Mouse (Mus musculus) midbrain, embryonic 11.5 days (tissue): ENCODE measurements around the gene Tmem156. TPM values are rescaled to one million over a fixed set of nuclear protein-coding genes. Genes with fewer than 3 reads are reported as not detected.

Experiments
- ATAC-seq: fragments of 200-750 bp; cut with Nextera tagmentation; 2 replicates; pipeline ENCODE4 v1.8.0; 2017; ENCODE audit warnings: moderate TSS enrichment, moderate library complexity; ENCODE audit not compliant: low FRiP score
- DNase-seq: peaks from one replicate; pipeline ENCODE4 v3.0.0; 2015; ENCODE audit warnings: low spot score; ENCODE audit errors: missing footprints
- H3K27ac ChIP-seq: fragments of 300-500 bp; sonication (generic); 2 replicates; pipeline ENCODE4 v1.5.1; 2014; ENCODE audit warnings: low read depth, low read length
- H3K27me3 ChIP-seq: fragments of 300-500 bp; sonication (generic); 2 replicates; pipeline ENCODE4 v1.6.1; 2014; ENCODE audit warnings: mild to moderate bottlenecking, low read length, moderate library complexity, mixed read lengths; ENCODE audit not compliant: control insufficient read depth, insufficient read depth
- H3K36me3 ChIP-seq: fragments of 300-500 bp; sonication (generic); 2 replicates; pipeline ENCODE4 v1.6.1; 2014; ENCODE audit warnings: mild to moderate bottlenecking, low read length, moderate library complexity, mixed read lengths; ENCODE audit not compliant: control insufficient read depth, insufficient read depth
- H3K4me1 ChIP-seq: fragments of 300-500 bp; sonication (generic); 2 replicates; pipeline ENCODE4 v1.6.1; 2014; ENCODE audit warnings: low read length; ENCODE audit not compliant: control insufficient read depth, insufficient read depth
- H3K4me2 ChIP-seq: fragments of 300-500 bp; sonication (generic); 2 replicates; pipeline ENCODE4 v1.6.1; 2014; ENCODE audit warnings: mild to moderate bottlenecking, moderate library complexity
- H3K4me3 ChIP-seq: fragments of 300-500 bp; sonication (generic); 2 replicates; pipeline ENCODE4 v1.5.1; 2014; ENCODE audit warnings: low read depth, low read length
- H3K9ac ChIP-seq: fragments of 300-500 bp; sonication (generic); 2 replicates; pipeline ENCODE4 v1.6.1; 2014; ENCODE audit warnings: low read length
- H3K9me3 ChIP-seq: fragments of 300-500 bp; sonication (generic); 2 replicates; pipeline ENCODE4 v1.6.1; 2016; ENCODE audit warnings: low read length; ENCODE audit not compliant: control insufficient read depth
- WGBS: fragments of 180-500 bp; shearing (Covaris S2); extraction: QIAGEN DNeasy Blood & Tissue Kit; methylation state at CpG from one replicate; pipeline ENCODE4 v1.1.7; 2014; 5-methylcytosine and 5-hydroxymethylcytosine counted together
- polyA plus RNA-seq: library from polyadenylated mRNA; unstranded; fragments of >200 nt; fragmentation: Nextera tagmentation; extraction: Ambion mirVana; gene quantifications from 2 replicates; pipeline ENCODE4 v1.2.1, GENCODE M21; 2014

Gene Tmem156
- polyA plus RNA-seq, 1 experiment from 2014 or later = not detected

DNA sequence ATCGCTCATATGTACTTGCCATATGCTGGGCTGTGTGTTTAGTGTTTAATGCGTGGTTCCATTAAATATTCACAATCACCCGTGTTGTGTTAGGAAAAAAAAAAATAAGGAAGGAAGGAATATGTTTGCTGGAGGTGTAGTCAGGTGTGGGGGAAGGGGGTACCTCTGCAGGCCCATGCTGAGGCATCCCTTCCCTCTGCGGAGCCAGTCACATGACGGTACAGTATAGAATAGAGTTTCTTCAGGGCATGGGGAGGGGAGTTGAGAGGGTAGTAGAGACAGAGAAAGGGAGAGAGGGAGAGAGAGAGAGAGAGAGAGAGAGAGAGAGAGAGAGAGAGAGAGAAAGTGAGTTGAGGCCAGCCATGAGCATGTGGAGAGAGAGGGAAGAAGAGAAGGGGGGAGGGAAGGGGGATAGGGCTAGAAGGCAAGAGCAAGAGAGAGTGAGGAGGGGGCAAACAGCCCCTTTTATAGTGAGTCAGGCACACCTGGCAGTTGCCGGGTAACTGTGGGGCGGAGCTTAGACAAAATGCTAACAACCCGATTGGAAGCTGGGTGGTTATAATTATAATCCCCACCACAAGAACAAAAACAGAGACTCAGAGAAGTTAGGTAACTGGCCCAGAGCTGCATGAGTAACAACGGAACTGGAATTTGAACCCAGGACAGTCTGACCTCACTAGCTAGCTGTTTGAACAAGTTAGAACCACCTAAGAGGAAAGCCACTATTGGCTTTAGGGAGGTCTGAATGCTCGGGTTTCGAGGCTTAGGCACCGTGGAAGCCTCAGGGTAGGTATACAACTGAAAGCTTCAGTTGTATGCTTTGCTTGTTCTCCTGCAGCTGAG lies 45.3 kb downstream of the Tmem156 start:
- no peaks in the 10 kb centered on the region for H3K4me1 ChIP-seq
- peak; percentile 41 for DNase-seq
- no peak for ATAC-seq
- 68% methylated on average over 12 of the region's 12 CpGs for WGBS
- H3K27ac ChIP-seq = no peak overlapping the region
- no peaks in the 10 kb centered on the region for H3K36me3 ChIP-seq
- no peak overlapping the region for H3K4me3 ChIP-seq
- H3K4me2 ChIP-seq = no peak overlapping the region
- no peaks in the 10 kb centered on the region for H3K27me3 ChIP-seq
- H3K9me3 ChIP-seq = no peaks in the 10 kb centered on the region; the same call in 1 of the 2 replicates
- no peak overlapping the region for H3K9ac ChIP-seq

DNA sequence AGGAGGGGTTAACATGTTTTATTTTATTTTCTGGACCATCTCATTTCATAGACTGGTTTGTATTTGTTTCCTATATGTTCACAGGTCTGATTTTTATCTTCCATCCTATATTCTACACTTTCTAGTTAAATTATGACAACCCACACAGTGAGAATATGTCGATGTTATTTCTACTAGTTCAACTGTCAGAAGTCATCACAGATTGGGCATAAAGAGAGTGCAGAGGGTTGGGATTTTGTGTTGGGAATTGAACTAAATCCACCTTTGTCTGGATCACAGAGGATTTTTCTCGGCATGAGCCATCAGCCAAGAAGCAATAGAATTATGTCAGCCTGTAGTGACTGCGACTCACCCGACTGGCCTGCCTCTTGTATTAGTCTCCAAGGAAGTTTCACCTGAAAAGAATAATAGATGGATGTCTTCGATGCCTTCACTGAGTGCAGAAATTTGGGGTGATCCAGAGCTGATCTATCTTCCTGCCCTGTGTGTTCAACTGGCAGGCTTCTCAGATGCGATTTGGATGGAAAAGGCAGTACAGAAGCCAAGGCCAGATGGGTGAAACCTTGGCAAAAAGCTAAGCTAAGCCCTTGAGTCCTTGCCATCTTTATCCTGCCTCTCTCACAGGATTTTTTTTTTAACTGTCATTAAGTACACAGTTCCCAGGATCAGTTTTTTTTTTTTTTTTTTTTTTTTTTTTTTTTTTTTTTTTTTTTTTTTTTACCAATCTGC lies 46.1 kb downstream of the Tmem156 start:
- 64% methylated on average over 6 of the region's 6 CpGs for WGBS
- peak; percentile 79 for DNase-seq
- no peak overlapping the region for H3K27ac ChIP-seq
- H3K27me3 ChIP-seq = no peaks in the 10 kb centered on the region
- no peak overlapping the region for H3K4me2 ChIP-seq
- ATAC-seq = no peak
- no peaks in the 10 kb centered on the region for H3K4me1 ChIP-seq
- H3K9me3 ChIP-seq = no peaks in the 10 kb centered on the region; the same call in 1 of the 2 replicates
- H3K36me3 ChIP-seq = no peaks in the 10 kb centered on the region
- no peak overlapping the region for H3K4me3 ChIP-seq
- H3K9ac ChIP-seq = no peak overlapping the region

DNA sequence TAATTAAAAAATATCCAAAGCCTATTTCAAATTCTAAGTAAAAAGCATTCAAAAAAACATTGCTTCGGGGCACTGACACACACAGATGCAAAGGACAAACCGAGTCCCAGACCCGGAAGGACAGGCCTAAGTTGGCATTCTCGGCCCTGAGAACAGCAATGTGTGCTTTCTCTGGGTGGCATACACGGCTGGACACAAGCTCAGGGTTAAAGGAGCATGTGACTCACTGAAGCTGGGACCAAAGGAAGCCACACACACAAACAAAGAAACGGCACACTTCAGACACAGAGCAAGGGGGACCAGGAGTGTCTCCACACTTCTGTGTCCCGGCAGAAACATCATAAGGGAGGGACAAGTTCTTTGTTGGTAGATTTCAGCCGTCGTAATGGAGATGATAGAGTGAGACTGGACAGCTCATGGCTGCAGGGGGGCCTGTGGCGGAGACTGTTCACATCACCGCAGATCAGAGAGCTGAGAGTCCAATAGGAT lies 48.5 kb downstream of the Tmem156 start:
- WGBS = 65% methylated on average over 11 of the region's 11 CpGs
- Histone ChIP-seq H3K27ac (no peak overlapping the region), H3K4me1 (no peaks in the 10 kb centered on the region), H3K27me3 (no peaks in the 10 kb centered on the region), H3K9me3 (no peaks in the 10 kb centered on the region), H3K4me3 (no peak overlapping the region), H3K9ac (no peak overlapping the region), H3K4me2 (no peak overlapping the region), H3K36me3 (no peaks in the 10 kb centered on the region)
- ATAC-seq (no peak), DNase-seq (peak; percentile 87)

DNA sequence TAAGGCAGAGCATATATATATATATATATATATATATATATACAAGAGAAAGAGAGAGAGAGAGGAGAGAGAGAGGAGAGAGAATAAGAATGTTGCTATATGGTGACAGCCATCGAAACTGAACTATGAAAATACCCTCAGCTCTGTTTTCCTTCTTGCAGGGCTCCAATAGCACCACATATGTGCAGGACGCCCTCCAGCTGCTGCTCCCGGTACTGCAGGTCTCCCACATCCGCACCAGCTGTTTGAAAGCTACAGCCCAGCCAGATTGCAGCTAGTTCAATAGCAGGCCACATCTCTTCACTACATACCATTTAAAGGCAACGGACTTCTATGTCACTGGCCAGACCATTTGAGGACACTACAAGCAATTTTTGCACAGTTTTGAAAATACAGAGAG lies 51.5 kb downstream of the Tmem156 start:
- no peak overlapping the region for H3K9ac ChIP-seq
- WGBS = 65% methylated on average over 5 of the region's 5 CpGs

DNA sequence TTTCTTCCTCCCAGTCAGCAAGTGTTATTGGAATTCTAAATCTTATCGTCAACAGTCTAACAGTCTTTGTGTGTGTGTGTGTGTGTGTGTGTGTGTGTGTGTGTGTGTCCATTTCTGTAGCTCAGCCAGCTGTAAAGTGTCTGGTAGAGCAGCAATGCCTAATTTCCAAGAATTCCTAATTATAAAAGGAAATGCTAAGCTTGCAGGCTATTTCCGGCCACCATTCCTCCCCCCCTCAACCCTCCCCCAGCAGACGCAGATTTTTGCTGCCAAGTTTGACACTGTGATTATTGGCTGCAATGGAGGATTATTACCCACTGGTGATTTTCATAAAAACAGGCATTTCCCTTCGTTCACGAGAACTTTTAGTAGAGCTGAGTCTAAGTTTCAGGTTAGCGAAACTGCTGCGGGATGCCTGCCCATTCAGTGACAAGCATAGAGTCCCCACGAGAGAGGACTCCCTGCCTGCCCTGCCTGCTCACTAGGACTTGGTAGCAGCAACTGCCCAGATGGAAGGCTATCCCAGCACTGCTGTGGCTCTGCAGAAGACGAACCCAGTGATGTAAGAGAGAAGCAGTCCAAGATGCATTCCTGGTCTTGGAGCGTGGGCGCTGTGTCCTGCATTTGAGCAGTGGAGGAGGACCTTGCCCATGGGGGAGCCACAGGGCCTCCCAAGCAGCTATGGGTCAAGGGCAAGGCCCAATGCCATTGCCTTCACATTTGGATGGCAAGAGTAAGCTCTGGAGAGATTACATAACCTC lies 52.9 kb downstream of the Tmem156 start:
- Histone ChIP-seq H3K36me3 (no peaks in the 10 kb centered on the region), H3K9me3 (no peaks in the 10 kb centered on the region), H3K4me3 (no peak overlapping the region), H3K4me2 (no peak overlapping the region), H3K27me3 (no peaks in the 10 kb centered on the region), H3K27ac (no peak overlapping the region), H3K9ac (no peak overlapping the region), H3K4me1 (no peaks in the 10 kb centered on the region)
- WGBS = 83% methylated on average over 11 of the region's 11 CpGs
- DNase-seq (peak; percentile 69), ATAC-seq (no peak)

More for the DNA sequence above, 51.5 kb downstream of the Tmem156 start:
- Histone ChIP-seq H3K27me3 (no peaks in the 10 kb centered on the region), H3K27ac (no peak overlapping the region), H3K36me3 (no peaks in the 10 kb centered on the region), H3K4me3 (no peak overlapping the region), H3K4me2 (no peak overlapping the region), H3K4me1 (no peaks in the 10 kb centered on the region), H3K9me3 (no peaks in the 10 kb centered on the region)
- ATAC-seq = no peak
- peak; percentile 81 for DNase-seq

DNA sequence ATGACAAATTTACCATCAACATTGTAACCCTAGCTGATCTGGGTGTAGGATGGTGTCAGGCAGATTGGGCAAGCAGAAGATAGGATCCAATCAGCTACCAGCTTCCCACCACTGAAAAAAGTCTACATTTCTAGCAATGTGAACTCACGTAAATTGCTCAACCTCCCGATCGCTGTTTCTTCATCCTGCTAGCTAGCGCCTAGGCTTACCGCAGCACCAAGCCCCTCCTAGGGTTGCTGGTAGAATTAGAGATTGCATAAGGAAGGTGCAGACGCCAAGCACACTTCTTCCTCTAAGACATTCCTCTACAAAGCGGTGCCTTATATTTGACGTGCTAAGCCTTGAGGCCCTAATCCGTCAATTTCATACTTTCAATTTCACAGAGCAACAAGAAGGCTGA lies 53.6 kb downstream of the Tmem156 start:
- no peaks in the 10 kb centered on the region for H3K27me3 ChIP-seq
- peak; percentile 39 for DNase-seq
- no peaks in the 10 kb centered on the region for H3K9me3 ChIP-seq
- no peaks in the 10 kb centered on the region for H3K36me3 ChIP-seq
- no peak overlapping the region for H3K4me2 ChIP-seq
- H3K9ac ChIP-seq = no peak overlapping the region
- WGBS = 86% methylated on average over 9 of the region's 9 CpGs
- no peaks in the 10 kb centered on the region for H3K4me1 ChIP-seq
- H3K4me3 ChIP-seq = no peak overlapping the region
- H3K27ac ChIP-seq = no peak overlapping the region
- no peak for ATAC-seq

DNA sequence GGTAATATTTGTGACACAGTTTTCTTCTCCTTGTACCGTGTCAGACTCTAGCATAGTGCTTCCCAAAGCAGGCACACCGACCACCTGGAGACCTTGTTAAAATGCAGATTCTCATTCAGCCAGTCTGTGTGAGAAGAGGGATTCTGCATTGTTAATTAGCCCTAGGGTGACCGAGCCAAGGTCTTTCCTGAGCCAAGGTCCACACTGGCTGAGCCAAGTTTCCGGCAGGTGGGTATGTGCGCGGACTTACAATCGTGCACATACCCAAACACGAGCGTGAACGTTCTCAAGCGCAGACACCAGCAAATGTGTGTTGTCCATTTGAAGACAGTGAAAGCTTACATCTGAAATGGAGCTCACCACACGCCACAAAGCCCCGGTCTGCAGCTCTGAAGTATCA lies 55.3 kb downstream of the Tmem156 start:
- Histone ChIP-seq H3K9ac (no peak overlapping the region), H3K9me3 (no peaks in the 10 kb centered on the region), H3K27me3 (no peaks in the 10 kb centered on the region), H3K4me1 (no peaks in the 10 kb centered on the region), H3K4me3 (no peak overlapping the region), H3K27ac (no peak overlapping the region), H3K4me2 (no peak overlapping the region), H3K36me3 (no peaks in the 10 kb centered on the region)
- peak; percentile 49 for DNase-seq
- 78% methylated on average over 13 of the region's 13 CpGs for WGBS
- no peak for ATAC-seq

DNA sequence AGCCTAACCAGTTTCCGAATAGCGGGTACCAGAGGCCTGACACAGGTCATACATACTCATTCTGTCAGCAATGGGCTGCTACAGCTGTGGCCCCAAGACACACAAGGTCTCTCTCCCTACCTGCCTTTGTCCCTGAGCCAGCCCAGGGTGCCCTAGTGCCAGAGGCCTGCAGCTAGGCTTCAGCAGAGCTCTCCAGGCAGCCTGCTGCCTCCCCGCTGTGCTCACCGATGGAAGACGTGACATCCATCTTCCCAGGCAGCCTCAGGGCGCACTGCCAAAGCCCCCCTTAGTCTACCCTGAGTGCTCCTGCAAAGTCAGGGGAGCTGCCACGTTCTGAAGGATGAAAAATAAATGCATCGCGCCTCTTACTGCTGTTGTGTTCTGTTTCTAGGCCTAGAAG lies 63.9 kb downstream of the Tmem156 start:
- Histone ChIP-seq H3K36me3 (no peaks in the 10 kb centered on the region), H3K27ac (no peak overlapping the region), H3K9ac (no peak overlapping the region), H3K27me3 (no peaks in the 10 kb centered on the region), H3K4me3 (no peak overlapping the region), H3K4me2 (no peak overlapping the region), H3K9me3 (no peaks in the 10 kb centered on the region), H3K4me1 (no peaks in the 10 kb centered on the region)
- 58% methylated on average over 9 of the region's 9 CpGs for WGBS
- no peak for ATAC-seq
- peak; percentile 53 for DNase-seq
